ENCODE assay signal across 9 mouse cellular contexts in genomic region chr11:44330851-44331773, GRCm38 (mm10).
DNase-seq lines count a peak whose midpoint lies in the region; ATAC-seq and TF ChIP-seq lines count a peak whose summit lies in the region.
"Had no signal": no experiment of that assay in that cellular context is flagged by ENCODE, and none has a peak within 500 bp of the region (broad histone marks: within the 10 kb centered on the region; RNA-seq: fewer than 3 reads in every experiment).

No protein-coding gene starts in this region.

- no peak overlapping the region for H3ac ChIP-seq in C2C12 (ENCODE audit: control insufficient read depth, insufficient read length, low read depth)

- H3K79me3 ChIP-seq in C2C12 (ENCODE audit: low read depth) = no peaks in the 10 kb centered on the region

- peak; percentile 49; the same call in 1 of the 2 replicates for ATAC-seq in kidney, embryonic 16.5 days (ENCODE audit: low FRiP score, low TSS enrichment)
- ATAC-seq in liver, postnatal 0 days = no peak
- peak; percentile 90 for ATAC-seq in neural tube, embryonic 15.5 days (ENCODE audit: low FRiP score)

- TF ChIP-seq EP300 in liver, postnatal 0 days (IDR thresholded peaks at IDR 0.05; ENCODE audit: low read depth) = no peak

- H3K27ac ChIP-seq in kidney, embryonic 16.5 days (ENCODE audit: low read length) = no peak overlapping the region
- H3K27ac ChIP-seq in liver, postnatal 0 days (ENCODE audit: low read depth) = no peak overlapping the region
- peak overlapping the region; percentile 33; the same call in 1 of the 2 replicates for H3K27ac ChIP-seq in neural tube, embryonic 15.5 days (replicated peaks)
- H3K27ac ChIP-seq: heart, embryonic 13.5 days had no signal

- no peak overlapping the region for H3K9ac ChIP-seq in kidney, embryonic 16.5 days (replicated peaks; ENCODE audit: low read length)
- no peak overlapping the region for H3K9ac ChIP-seq in liver, postnatal 0 days (replicated peaks)
- no peak overlapping the region for H3K9ac ChIP-seq in neural tube, embryonic 15.5 days (replicated peaks)
- H3K9ac ChIP-seq: heart, embryonic 13.5 days had no signal

- WGBS in kidney, embryonic 16.5 days = 36% methylated on average over 15 of the region's 15 CpGs
- 34% methylated on average over 15 of the region's 15 CpGs for WGBS in liver, postnatal 0 days (ENCODE audit: insufficient replicate concordance)
- WGBS in neural tube, embryonic 15.5 days = 28% methylated on average over 15 of the region's 15 CpGs

- TF ChIP-seq CTCF in C2C12 (IDR thresholded peaks at IDR 0.05; ENCODE audit: control insufficient read depth, insufficient read depth, insufficient read length) = peak; percentile 13
- TF ChIP-seq CTCF in liver, postnatal 0 days (IDR thresholded peaks at IDR 0.05; ENCODE audit: low read depth) = peak; percentile 81

- H3K4me1 ChIP-seq in kidney, embryonic 16.5 days (ENCODE audit: insufficient read depth, low read length) = no peaks in the 10 kb centered on the region
- no peaks in the 10 kb centered on the region for H3K4me1 ChIP-seq in liver, postnatal 0 days (ENCODE audit: insufficient read depth)
- H3K4me1 ChIP-seq in neural tube, embryonic 15.5 days = peaks cover 14% of the 10 kb centered on the region; the same call in 1 of the 2 replicates
- H3K4me1 ChIP-seq: heart, embryonic 13.5 days had no signal

- H3K4me2 ChIP-seq in kidney, embryonic 16.5 days (replicated peaks; ENCODE audit: low read depth, low read length) = peak overlapping the region; percentile 16; the same call in 1 of the 2 replicates
- no peak overlapping the region for H3K4me2 ChIP-seq in liver, postnatal 0 days (ENCODE audit: low read depth, low read length)
- H3K4me2 ChIP-seq in neural tube, embryonic 15.5 days = peak overlapping the region; percentile 48
- H3K4me2 ChIP-seq: heart, embryonic 13.5 days had no signal

- H3K79me2 ChIP-seq in C2C12 (ENCODE audit: control insufficient read depth, insufficient read depth) = no peaks in the 10 kb centered on the region

- H3K9me3 ChIP-seq in kidney, embryonic 16.5 days (ENCODE audit: low read length) = no peaks in the 10 kb centered on the region
- no peaks in the 10 kb centered on the region for H3K9me3 ChIP-seq in liver, postnatal 0 days (ENCODE audit: low read length)
- no peaks in the 10 kb centered on the region for H3K9me3 ChIP-seq in neural tube, embryonic 15.5 days (replicated peaks)
- H3K9me3 ChIP-seq: heart, embryonic 13.5 days had no signal

- H3K27me3 ChIP-seq in C2C12 (ENCODE audit: control insufficient read depth, insufficient read depth, insufficient read length) = no peaks in the 10 kb centered on the region
- peaks cover 5% of the 10 kb centered on the region; the same call in 1 of the 2 replicates for H3K27me3 ChIP-seq in kidney, embryonic 16.5 days (ENCODE audit: insufficient read depth, low read length)
- H3K27me3 ChIP-seq in liver, postnatal 0 days (ENCODE audit: insufficient read depth, low read length) = 0 out of 2 replicates have a peak, but pooled peaks cover 4% of the 10 kb centered on the region
- H3K27me3 ChIP-seq in neural tube, embryonic 15.5 days (replicated peaks) = no peaks in the 10 kb centered on the region; the same call in 1 of the 2 replicates

- no peaks in the 10 kb centered on the region for H3K36me3 ChIP-seq in C2C12 (ENCODE audit: control insufficient read depth, insufficient read depth)
- H3K36me3 ChIP-seq in kidney, embryonic 16.5 days (ENCODE audit: insufficient read depth, low read length) = no peaks in the 10 kb centered on the region
- no peaks in the 10 kb centered on the region for H3K36me3 ChIP-seq in liver, postnatal 0 days (replicated peaks; ENCODE audit: insufficient read depth, low read length)
- H3K36me3 ChIP-seq in neural tube, embryonic 15.5 days = no peaks in the 10 kb centered on the region
- H3K36me3 ChIP-seq: heart, embryonic 13.5 days had no signal

- no peak overlapping the region for H3K4me3 ChIP-seq in C2C12 (ENCODE audit: insufficient read depth, poor library complexity, severe bottlenecking)
- H3K4me3 ChIP-seq in kidney, embryonic 16.5 days (ENCODE audit: low read length) = no peak overlapping the region
- H3K4me3 ChIP-seq in liver, postnatal 0 days (ENCODE audit: low read depth, low read length) = no peak overlapping the region
- H3K4me3 ChIP-seq in neural tube, embryonic 15.5 days (replicated peaks) = no peak overlapping the region
- H3K4me3 ChIP-seq: heart, embryonic 13.5 days had no signal

- DNase-seq in WW6 (ENCODE audit: low read depth, low spot score) = peak; percentile 40
- DNase-seq in cerebellum, postnatal 36 days = peak; percentile 36 to 63
- DNase-seq in gastrocnemius, postnatal 4 days (ENCODE audit: low spot score in 2 of 2) = peak; percentile 30 to 38
- peak; percentile 53 for DNase-seq in liver, postnatal 0 days
- peak; percentile 17 to 32 for DNase-seq in urinary bladder, postnatal 36 days (ENCODE audit: low spot score in 2 of 2)

TF ChIP-seq in C2C12, 6 proteins besides CTCF, POLR2A, EP300 and RAD21:
- TF ChIP-seq CEBPB (IDR thresholded peaks at IDR 0.05; ENCODE audit: low read depth) = no peak
- no peak for TF ChIP-seq MYOG (IDR thresholded peaks at IDR 0.05; ENCODE audit: control insufficient read depth, extremely low read depth, insufficient read length)
- TF ChIP-seq FOSL1 (IDR thresholded peaks at IDR 0.05; ENCODE audit: insufficient read depth, low read length, poor library complexity, severe bottlenecking) = no peak
- TF ChIP-seq USF1 (IDR thresholded peaks at IDR 0.05; ENCODE audit: low read depth) = no peak
- TF ChIP-seq MYOD1 (IDR thresholded peaks at IDR 0.05; ENCODE audit: control insufficient read depth, insufficient read length, low read depth) = no peak
- no peak for TF ChIP-seq MAX (IDR thresholded peaks at IDR 0.05)
TF ChIP-seq in C2C12: peak in this region for 0.
